Mouse (Mus musculus) embryonic fibroblast, embryonic 13.5 days (primary cell): ENCODE data around the gene Trpd52l3.

ENCODE experiments used
- CTCF ChIP-seq: IDR thresholded peaks from 2 replicates; pipeline ENCODE4 v1.5.1; 2011; ENCODE audit warnings: mild to moderate bottlenecking, control low read depth, low read length, moderate library complexity, borderline replicate concordance; ENCODE audit not compliant: insufficient read depth
- POLR2A ChIP-seq: IDR thresholded peaks from 2 replicates; pipeline ENCODE4 v1.6.1; 2011; ENCODE audit warnings: low read depth, mild to moderate bottlenecking, control low read depth, low read length, moderate library complexity

DNA sequence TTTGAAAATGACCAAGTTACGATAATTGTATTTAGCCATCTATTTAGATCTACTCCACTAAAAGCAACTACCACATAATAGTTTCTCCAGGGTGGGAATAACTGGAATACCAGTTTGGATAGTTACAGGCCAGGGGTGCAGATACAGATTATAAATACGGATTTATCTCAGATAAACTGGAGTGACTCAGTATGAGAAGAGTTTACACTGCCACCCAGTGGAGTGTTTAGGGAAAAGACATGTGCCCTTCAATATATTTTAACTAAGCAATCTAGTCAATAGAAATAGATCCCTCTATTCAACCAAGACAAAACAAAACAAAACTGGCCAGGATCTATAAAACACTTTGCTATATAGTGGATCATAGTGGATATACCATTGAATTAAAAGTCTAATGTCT, 24.7 kb upstream of the Trpd52l3 start:
- TF ChIP-seq CTCF (no peak), POLR2A (no peak)
